Mouse (Mus musculus) lung, adult 18-20 months (tissue): ENCODE data around the gene Slc43a2.

Experiments used
- DNase-seq, 2 experiments: peaks; one replicate each; pipeline ENCODE4 v3.0.0; 2022; ENCODE audit warnings: mixed read lengths in 2 of 2

Slc43a2 gene

GRCm38 (mm10) chr11:75531469-75532242 is at the start of gene Slc43a2:
Gene Slc43a2, plus strand, starts transcription at chr11:75531694.
- DNase-seq, result peak; percentile 95 to 96

- DNase-seq, result no peak
These were observed 45.3 kb upstream of the Slc43a2 start for GRCm38 (mm10) chr11:75486192-75486591.

DNA sequence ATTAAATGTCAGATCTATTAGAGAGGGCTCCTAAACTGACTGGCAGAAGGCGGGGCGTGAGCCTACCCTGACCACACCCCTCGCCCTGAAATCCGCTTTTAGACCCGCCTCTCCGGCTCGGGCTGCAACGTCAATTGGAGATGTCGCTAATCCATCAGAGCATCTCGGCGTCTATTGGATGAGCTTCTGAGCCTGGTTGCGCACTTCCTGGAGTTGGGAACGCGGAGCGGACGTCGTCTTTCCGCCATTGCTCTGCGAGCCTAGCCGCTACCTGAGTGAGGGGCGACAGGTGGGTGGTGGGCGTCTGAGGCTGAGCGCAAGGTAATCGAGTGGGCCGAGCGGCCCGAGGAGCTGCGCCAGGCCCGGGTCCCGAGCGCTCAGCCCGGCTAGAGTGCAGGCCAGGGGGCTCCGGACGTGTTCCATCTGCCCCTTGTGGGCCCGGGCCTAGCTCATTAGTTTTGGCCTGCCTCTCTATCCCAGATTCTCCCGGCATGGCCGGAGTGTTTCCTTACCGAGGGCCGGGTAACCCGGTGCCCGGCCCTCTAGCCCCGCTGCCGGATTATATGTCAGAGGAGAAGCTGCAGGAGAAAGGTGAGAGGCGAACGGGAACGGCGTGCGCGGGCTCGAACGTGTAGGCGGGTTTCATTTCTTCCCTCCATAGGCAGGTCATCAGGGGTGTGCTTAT is 44.8 kb upstream of the Slc43a2 start, which contains the start of gene Prpf8:
Gene Prpf8 (plus strand): TSS at position 216 of the 685 bp plus-strand sequence.
- peak; percentile 98 for DNase-seq

GRCm38 (mm10) chr11:75487496-75487895 is 44.0 kb upstream of the Slc43a2 start:
- no peak for DNase-seq

GRCm38 (mm10) chr11:75494296-75495049 is 37.0 kb upstream of the Slc43a2 start:
- no peak for DNase-seq

- no peak for DNase-seq
These were observed 33.4 kb upstream of the Slc43a2 start for GRCm38 (mm10) chr11:75498126-75498525.

DNA sequence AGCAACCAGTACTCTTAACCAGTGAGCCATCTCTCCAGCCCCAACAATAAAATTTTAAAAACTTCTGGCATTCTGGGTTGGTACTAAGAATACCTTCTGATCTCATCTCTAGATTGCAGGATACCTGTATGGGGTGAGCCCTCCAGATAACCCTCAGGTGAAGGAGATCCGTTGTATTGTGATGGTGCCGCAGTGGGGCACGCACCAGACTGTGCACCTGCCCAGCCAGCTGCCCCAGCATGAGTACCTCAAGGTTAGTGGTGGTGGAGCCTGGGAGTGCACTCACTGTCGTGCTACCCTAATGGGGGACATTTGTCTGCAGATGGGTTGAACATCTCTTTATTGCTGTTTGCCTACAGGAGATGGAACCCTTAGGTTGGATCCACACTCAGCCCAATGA is 23.3 kb upstream of the Slc43a2 start:
- DNase-seq, result no peak

DNA sequence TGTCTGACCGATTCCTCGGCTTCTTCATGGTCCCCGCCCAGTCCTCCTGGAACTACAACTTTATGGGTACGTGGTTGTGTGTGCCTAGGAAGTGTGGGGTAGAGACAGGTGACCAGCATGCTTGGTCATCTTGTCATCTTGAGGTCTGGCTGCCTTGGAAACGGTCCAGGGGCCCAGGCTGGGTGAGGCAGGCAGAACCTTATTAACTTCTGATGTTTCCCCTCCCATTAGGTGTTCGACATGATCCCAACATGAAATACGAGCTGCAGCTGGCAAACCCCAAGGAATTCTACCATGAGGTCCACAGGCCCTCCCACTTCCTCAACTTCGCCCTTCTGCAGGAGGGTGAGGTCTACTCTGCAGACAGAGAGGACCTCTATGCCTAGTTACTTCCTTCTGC is 22.6 kb upstream of the Slc43a2 start:
- peak; percentile 32 to 42 for DNase-seq

DNA sequence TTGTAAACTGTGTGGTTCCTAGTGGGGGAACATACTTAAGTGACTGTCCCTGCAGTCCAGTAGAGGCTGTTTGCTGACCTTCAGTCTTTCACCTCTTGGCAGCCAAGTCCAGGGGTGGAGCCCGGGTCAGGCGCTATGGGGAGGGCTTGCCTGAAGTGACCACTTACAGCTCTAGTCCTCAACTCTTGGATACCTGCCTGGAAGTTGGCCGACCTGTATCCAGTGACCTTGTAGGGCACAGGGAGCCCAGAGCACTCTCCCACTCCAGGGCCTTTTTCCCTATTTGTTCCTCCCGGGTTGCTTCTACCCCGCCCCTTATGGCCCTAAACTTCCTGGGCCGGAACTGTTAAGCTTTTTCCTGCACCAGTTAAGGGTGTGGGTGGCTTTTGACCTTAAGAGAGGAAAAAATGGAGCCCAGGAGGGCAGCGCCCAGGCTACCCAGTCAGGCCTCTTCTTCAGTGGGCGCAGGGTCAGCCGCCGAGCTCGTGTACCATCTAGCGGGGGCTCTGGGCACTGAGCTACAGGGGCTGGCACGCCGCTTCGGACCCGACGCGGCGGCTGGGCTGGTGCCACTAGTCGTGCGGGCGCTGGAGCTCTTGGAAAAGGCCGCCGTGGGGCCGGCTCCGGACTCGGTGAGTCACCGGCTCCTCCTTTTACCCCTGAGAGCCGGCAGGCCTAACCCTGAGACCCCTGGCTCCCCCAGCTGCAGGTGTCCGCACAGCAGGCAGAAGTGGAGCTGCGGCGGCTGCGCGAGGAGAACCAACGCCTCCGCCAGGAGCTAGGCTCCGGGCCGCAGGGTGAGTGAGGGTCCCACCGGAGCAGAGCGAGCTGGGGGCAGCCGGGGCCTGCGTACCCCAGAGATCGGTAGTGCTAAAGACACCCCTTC is 21.5 kb upstream of the Slc43a2 start, which contains the start of gene Rilp:
Gene Rilp (plus strand): TSS at position 354 of the 886 bp plus-strand sequence.
- DNase-seq, result peak; percentile 93 to 96

DNA sequence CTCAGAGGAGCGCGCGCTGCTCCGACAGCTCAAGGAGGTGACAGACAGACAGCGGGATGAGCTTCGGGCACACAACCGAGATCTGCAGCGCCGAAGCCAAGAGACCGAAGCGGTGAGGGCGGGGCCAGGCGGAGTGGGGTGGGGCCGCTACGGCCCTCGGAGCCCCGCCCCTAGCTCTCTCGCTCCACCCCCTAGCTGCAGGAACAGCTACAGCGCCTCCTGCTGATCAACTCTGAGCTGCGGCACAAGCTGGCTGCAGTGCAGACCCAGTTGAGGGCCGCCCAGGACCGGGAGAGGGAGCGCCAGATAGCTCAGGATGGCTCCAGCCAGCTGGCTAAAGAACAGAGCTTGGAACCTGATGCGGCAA is 20.9 kb upstream of the Slc43a2 start:
- DNase-seq, result peak; percentile 90 to 93

GRCm38 (mm10) chr11:75511213-75511612 is 20.3 kb upstream of the Slc43a2 start:
- peak; percentile 79 to 87 for DNase-seq

DNA sequence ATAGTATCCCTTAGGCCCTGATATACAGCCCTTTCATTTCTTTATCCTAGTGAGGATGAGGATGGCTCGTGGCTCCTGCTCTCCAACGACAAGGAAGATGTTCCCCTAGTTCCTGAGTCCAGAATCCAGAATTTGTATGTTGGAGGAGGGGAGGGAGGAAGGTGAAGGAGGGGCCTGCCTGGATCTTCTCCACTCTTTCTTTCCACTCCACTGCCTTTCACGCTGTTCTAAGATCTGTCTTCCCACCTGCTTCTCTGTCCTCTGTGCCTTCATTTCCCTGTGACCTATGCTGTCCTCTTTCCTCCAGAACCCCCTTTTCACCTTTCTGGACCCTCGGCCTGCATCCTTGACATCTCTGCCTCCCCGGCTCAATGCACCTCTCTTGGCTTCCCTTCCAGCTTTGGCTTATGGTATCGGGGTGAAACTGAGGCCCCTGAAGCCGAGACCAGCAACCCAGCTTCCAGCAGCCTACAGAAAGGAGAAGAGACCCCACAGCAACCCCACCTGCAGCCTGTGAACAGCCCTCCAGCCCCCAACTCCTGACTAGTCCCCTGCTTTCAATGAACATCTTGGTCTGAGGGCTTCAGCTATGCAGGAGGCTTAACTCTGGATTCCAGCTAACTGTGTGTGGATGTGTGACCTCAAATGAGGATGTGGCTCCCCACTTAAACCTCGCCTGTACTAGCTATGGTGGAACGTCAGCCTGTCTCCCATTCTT is 19.0 kb upstream of the Slc43a2 start:
- no peak for DNase-seq

DNA sequence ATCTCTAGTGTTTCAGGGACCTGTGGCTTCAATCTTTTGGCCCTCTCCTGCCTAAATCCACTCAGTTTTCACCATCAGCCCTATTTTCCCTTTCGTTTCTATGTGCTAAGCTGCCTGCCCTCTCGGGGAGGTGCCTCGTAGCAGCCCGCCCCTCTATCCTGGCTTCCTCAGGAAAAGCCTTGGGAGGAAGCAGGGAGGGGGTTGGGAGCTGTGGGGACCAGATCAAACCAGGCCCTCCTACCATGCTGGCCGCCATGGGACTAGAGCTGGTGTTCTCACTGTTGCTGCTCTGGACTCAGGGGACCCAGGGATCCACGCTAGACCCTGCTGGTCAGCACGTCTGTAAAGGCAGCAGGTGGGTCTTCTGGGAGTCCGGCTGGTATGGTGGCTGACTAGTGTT is 18.2 kb upstream of the Slc43a2 start, which contains the start of gene Scarf1:
Gene Scarf1 (plus strand): TSS at position 205 of the 400 bp plus-strand sequence.
- DNase-seq, result peak; percentile 75 to 80

DNA sequence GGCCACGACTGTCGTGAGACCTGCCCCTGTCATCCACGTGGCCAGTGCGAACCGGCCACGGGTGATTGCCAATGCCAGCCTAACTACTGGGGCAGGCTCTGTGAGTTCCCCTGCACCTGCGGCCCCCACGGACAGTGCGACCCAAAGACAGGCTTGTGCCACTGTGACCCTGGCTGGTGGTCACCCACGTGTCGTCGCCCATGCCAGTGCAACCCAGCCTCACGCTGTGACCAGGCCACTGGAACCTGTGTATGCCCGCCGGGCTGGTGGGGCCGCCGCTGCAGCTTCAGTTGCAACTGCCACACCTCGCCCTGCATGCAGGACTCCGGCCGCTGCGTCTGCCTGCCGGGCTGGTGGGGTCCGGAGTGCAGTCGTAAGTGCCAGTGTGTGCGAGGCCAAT is 16.3 kb upstream of the Slc43a2 start:
- no peak for DNase-seq

DNA sequence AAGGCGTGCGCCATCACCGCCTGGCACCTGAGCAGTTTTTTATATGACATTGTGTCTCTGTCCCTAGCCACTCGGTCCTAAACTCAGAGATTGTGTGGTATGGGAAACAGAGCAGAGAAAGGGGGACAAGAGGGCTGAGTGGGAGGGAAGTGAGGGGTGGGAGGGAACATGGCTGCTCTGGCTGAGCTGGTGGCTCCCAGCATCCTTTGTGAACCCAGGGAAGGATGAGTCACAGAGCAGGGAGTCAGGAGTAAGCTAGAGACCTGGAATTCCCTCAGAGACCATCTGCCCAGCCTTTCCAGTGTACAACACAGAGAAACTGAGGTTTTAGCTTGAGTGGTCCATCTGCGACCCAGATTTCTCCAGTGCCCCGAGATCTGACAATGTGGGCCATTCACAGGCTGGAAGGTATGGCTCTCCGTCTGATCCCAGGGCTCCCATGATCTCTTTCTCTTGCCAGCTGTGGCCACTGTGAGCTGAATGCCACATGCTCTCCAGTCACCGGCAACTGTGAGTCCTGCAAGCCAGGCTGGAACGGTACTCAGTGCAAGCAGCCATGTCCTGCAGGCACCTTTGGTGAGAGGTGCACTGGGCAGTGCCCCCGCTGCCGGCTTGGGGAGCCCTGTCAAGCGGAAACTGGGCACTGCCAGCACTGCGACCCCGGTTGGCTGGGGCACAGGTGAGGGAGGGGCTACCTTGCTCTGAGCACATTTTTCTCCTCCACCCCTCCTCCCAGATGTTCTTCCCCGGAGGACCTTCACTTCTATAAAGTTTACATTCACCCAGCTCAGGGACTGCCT is 11.5 kb upstream of the Slc43a2 start:
- DNase-seq, result no peak

GRCm38 (mm10) chr11:75521609-75522008 is 9.9 kb upstream of the Slc43a2 start:
- DNase-seq, result peak; percentile 40 to 70

- no peak for DNase-seq
These were observed 8.7 kb upstream of the Slc43a2 start for GRCm38 (mm10) chr11:75522793-75523192.

DNA sequence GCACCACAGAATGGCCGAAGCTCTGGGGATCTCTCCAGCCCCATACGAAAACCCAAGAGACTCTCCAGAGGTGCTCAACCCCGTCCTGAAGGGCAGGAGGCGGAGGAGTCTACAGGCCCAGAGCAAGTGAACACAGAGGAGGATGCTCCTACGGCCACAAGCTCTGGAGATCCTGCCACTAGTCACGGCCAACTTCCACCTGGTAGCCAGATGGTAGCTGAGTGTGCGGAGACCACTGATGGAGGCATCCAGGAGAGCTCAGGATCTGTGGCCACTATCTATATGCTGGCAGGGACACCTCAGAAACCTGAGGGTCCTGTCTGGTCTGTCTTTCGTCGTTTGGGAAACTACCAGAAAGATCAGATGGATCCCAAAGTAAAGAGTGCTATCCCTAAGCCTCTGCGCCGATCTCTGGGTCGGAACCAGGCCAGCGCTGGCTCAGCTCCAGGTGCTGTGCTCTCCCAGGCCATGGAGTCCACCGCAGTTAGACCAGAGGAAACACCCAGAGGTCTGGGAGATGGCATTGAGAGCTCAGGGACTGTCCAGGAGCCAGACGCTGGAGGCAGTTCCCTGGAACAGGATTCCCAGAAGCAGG is 5.9 kb upstream of the Slc43a2 start:
- DNase-seq, result no peak

DNA sequence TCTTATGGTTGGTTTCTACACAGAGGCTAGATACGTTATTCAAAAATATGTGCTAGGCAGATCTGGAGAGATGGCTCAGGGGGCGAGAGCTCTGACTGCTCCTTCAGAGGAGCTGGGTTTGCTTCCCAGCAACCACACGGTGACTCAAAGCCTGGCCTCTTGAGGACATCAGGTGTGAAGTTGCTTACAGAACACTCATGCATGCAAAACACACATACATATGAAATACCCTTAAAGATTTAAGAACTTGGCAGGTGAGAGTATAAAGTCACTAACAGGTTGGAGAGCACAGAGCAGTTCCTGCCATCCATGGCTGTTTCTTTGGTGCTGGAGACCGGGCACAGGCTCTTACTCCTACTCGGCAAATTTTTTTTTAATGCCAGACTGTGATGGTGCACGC is 4.6 kb upstream of the Slc43a2 start:
- DNase-seq, result no peak

DNA sequence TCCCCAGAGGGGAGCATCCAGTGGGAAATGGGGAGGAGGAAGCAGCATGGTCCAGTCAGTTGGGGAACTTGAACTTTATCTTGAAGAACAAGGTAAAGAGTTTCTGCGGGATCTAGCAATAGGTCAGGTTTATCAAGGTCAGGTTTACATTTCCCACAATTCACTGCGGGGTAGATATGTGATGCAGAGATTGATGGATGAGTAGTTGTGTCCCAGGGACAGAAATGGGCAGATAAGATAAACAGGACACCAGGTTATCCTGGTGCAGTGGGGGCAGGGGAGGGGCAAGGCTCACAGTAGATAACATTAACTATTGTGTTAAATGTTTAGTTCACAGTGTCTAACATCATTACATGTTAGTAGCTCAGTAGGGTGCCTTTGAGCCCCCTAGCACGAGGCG is 1.7 kb upstream of the Slc43a2 start:
- DNase-seq, result no peak
